Mouse (Mus musculus) lung, embryonic 14.5 days (tissue): ENCODE measurements around the gene Grik4. TPM values are rescaled to one million over a fixed set of nuclear protein-coding genes. Genes with fewer than 3 reads are reported as not detected.

Source experiments
- ATAC-seq: fragments of 200-750 bp; cut with Nextera tagmentation; 2 replicates; pipeline ENCODE4 v1.8.0; 2017; ENCODE audit warnings: mild to moderate bottlenecking, moderate TSS enrichment, moderate library complexity; ENCODE audit not compliant: insufficient read depth
- DNase-seq: peaks from one replicate; pipeline ENCODE4 v3.0.0-alpha.2; 2015
- H3K27ac ChIP-seq: fragments of 300-500 bp; sonication (generic); 2 replicates; pipeline ENCODE4 v1.5.1; 2014; ENCODE audit warnings: low read depth, mild to moderate bottlenecking, moderate library complexity
- H3K27me3 ChIP-seq: fragments of 300-500 bp; sonication (generic); 2 replicates; pipeline ENCODE4 v1.6.1; 2014; ENCODE audit warnings: low read length, control low read depth; ENCODE audit not compliant: insufficient read depth
- H3K36me3 ChIP-seq: fragments of 300-500 bp; sonication (generic); 2 replicates; pipeline ENCODE4 v1.6.1; 2014; ENCODE audit warnings: control low read depth; ENCODE audit not compliant: insufficient read depth
- H3K4me1 ChIP-seq: fragments of 300-500 bp; sonication (generic); 2 replicates; pipeline ENCODE4 v1.6.1; 2014; ENCODE audit warnings: antibody characterized with exemption, control low read depth; ENCODE audit not compliant: insufficient read depth
- H3K4me2 ChIP-seq: fragments of 300-500 bp; sonication (generic); 2 replicates; pipeline ENCODE4 v1.6.1; 2014; ENCODE audit warnings: mild to moderate bottlenecking
- H3K4me3 ChIP-seq: fragments of 300-500 bp; sonication (generic); 2 replicates; pipeline ENCODE4 v1.5.1; 2014; ENCODE audit warnings: low read depth, low read length
- H3K9ac ChIP-seq: fragments of 300-500 bp; sonication (generic); 2 replicates; pipeline ENCODE4 v1.6.1; 2014
- H3K9me3 ChIP-seq: fragments of 300-500 bp; sonication (generic); 2 replicates; pipeline ENCODE4 v1.6.1; 2016; ENCODE audit warnings: low read depth, low read length, control low read depth
- CTCF ChIP-seq: IDR thresholded peaks from 2 replicates; pipeline ENCODE4 v1.5.1; 2016; ENCODE audit warnings: antibody characterized with exemption, low read depth
- WGBS: fragments of 180-500 bp; shearing (Covaris S2); extraction: QIAGEN DNeasy Blood & Tissue Kit; methylation state at CpG from one replicate; pipeline ENCODE4 v1.1.7; 2014; 5-methylcytosine and 5-hydroxymethylcytosine counted together
- polyA plus RNA-seq: library from polyadenylated mRNA; unstranded; fragments of >200 nt; fragmentation: Nextera tagmentation; extraction: Ambion mirVana; gene quantifications from 2 replicates; pipeline ENCODE4 v1.2.1, GENCODE M21; 2014

Gene Grik4
- polyA plus RNA-seq, 1 experiment from 2014 or later = 2.2 TPM

- Histone ChIP-seq H3K4me2 (no peak overlapping the region), H3K36me3 (no peaks in the 10 kb centered on the region), H3K27ac (no peak overlapping the region), H3K4me1 (no peaks in the 10 kb centered on the region), H3K9ac (no peak overlapping the region), H3K9me3 (no peaks in the 10 kb centered on the region), H3K4me3 (no peak overlapping the region), H3K27me3 (no peaks in the 10 kb centered on the region)
- no peak for DNase-seq
- TF ChIP-seq CTCF = no peak
- ATAC-seq = no peak
- 87% methylated on average over 5 of the region's 5 CpGs for WGBS
These were observed 299.1 kb downstream of the Grik4 start for GRCm38 (mm10) chr9:42645161-42645560.

GRCm38 (mm10) chr9:42642821-42643220, 301.5 kb downstream of the Grik4 start:
- no peak for ATAC-seq
- Histone ChIP-seq H3K4me3 (no peak overlapping the region), H3K27me3 (no peaks in the 10 kb centered on the region), H3K4me1 (no peaks in the 10 kb centered on the region), H3K36me3 (no peaks in the 10 kb centered on the region), H3K9ac (no peak overlapping the region), H3K4me2 (no peak overlapping the region), H3K27ac (no peak overlapping the region), H3K9me3 (no peaks in the 10 kb centered on the region)
- no peak for TF ChIP-seq CTCF
- 52% methylated on average over 5 of the region's 5 CpGs for WGBS
- DNase-seq = no peak

- no peak for TF ChIP-seq CTCF
- WGBS = 58% methylated on average over 11 of the region's 11 CpGs
- ATAC-seq (no peak), DNase-seq (no peak)
- H3K4me2 ChIP-seq = no peak overlapping the region
- no peaks in the 10 kb centered on the region for H3K36me3 ChIP-seq
- no peak overlapping the region for H3K4me3 ChIP-seq
- H3K9me3 ChIP-seq = no peaks in the 10 kb centered on the region
- H3K4me1 ChIP-seq = no peaks in the 10 kb centered on the region
- no peak overlapping the region for H3K27ac ChIP-seq
- H3K9ac ChIP-seq = no peak overlapping the region
- H3K27me3 ChIP-seq = no peaks in the 10 kb centered on the region
These were observed 302.7 kb downstream of the Grik4 start for GRCm38 (mm10) chr9:42641550-42642117.

- WGBS = 66% methylated on average over 10 of the region's 10 CpGs
- Histone ChIP-seq H3K4me2 (no peak overlapping the region), H3K27ac (no peak overlapping the region), H3K9ac (no peak overlapping the region), H3K4me1 (no peaks in the 10 kb centered on the region), H3K9me3 (no peaks in the 10 kb centered on the region), H3K27me3 (no peaks in the 10 kb centered on the region), H3K4me3 (no peak overlapping the region), H3K36me3 (no peaks in the 10 kb centered on the region)
- no peak for DNase-seq
- no peak for ATAC-seq
- TF ChIP-seq CTCF = no peak
These were observed 307.8 kb downstream of the Grik4 start for GRCm38 (mm10) chr9:42636446-42636845.

GRCm38 (mm10) chr9:42631479-42631878, 312.8 kb downstream of the Grik4 start:
- H3K9me3 ChIP-seq = no peaks in the 10 kb centered on the region
- no peak overlapping the region for H3K4me3 ChIP-seq
- DNase-seq (no peak), ATAC-seq (no peak)
- no peak overlapping the region for H3K9ac ChIP-seq
- no peaks in the 10 kb centered on the region for H3K4me1 ChIP-seq
- no peak for TF ChIP-seq CTCF
- no peaks in the 10 kb centered on the region for H3K27me3 ChIP-seq
- no peak overlapping the region for H3K4me2 ChIP-seq
- no peaks in the 10 kb centered on the region for H3K36me3 ChIP-seq
- 89% methylated on average over 4 of the region's 4 CpGs for WGBS
- no peak overlapping the region for H3K27ac ChIP-seq

GRCm38 (mm10) chr9:42627634-42628033, 316.7 kb downstream of the Grik4 start:
- WGBS = 18% methylated on average over 6 of the region's 6 CpGs
- H3K9ac ChIP-seq = no peak overlapping the region
- no peaks in the 10 kb centered on the region for H3K4me1 ChIP-seq
- no peak overlapping the region for H3K27ac ChIP-seq
- TF ChIP-seq CTCF = no peak
- DNase-seq (peak; percentile 69), ATAC-seq (no peak)
- no peak overlapping the region for H3K4me2 ChIP-seq
- H3K4me3 ChIP-seq = no peak overlapping the region
- no peaks in the 10 kb centered on the region for H3K36me3 ChIP-seq
- H3K9me3 ChIP-seq = no peaks in the 10 kb centered on the region
- H3K27me3 ChIP-seq = no peaks in the 10 kb centered on the region

GRCm38 (mm10) chr9:42627146-42627545, 317.1 kb downstream of the Grik4 start:
- ATAC-seq = no peak
- Histone ChIP-seq H3K4me1 (no peaks in the 10 kb centered on the region), H3K9ac (no peak overlapping the region), H3K36me3 (no peaks in the 10 kb centered on the region), H3K27ac (no peak overlapping the region), H3K9me3 (no peaks in the 10 kb centered on the region), H3K4me2 (no peak overlapping the region), H3K4me3 (no peak overlapping the region), H3K27me3 (no peaks in the 10 kb centered on the region)
- WGBS = 62% methylated on average over 8 of the region's 8 CpGs
- TF ChIP-seq CTCF = no peak
- DNase-seq = no peak
